Mouse (Mus musculus) lung, postnatal 0 days (tissue): Measurements from ENCODE around the gene Tnfrsf12a.

Experiments used
- CTCF ChIP-seq: IDR thresholded peaks from 2 replicates; pipeline ENCODE4 v1.5.1; 2016; ENCODE audit warnings: antibody characterized with exemption, mild to moderate bottlenecking
- EP300 ChIP-seq: IDR thresholded peaks from 2 replicates; pipeline ENCODE4 v1.6.1; 2016; ENCODE audit warnings: antibody characterized with exemption, mild to moderate bottlenecking, control low read depth

DNA sequence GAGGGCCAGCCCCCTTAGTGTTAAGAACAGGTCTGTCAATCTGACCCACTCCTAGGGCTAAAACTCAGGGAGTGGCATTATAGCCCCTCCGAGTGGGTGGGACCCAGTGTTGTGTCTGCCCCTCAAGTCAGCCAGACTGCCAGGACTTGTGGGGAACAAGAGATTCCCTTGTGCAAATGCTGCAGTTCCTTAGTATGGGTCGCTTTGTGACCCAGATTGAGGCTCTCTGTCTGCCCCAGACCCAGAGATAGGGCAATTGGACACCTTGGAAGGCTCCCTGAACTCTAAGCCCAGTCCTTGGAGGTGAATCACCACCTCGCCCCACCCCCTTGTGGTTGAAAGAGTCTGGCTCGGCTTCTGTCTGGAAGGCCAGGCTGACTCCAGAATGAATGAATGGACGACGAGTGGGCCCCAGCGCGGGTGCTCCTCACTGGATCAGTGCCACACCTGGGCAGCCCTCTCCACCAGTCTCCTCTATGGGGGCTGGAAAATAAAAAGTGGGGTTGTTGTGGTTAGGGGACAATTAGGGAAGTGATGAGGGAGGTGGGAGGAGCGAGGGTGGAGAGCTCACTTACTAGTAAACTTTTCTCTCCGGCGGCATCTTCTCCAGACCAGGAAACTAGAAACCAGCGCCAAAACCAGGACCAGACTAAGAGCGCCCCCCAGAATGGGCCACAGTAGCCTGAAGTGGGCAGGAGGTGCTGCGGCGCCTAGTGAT is 1.5 kb downstream of the Tnfrsf12a start:
- TF ChIP-seq CTCF (peak; percentile 36), EP300 (no peak)
